Mouse (Mus musculus) stomach, postnatal 0 days (tissue): ENCODE measurements around the gene Ccndbp1. TPM values are rescaled to one million over a fixed set of nuclear protein-coding genes. Genes with fewer than 3 reads are reported as not detected.

Experiments
- ATAC-seq: fragments of 200-750 bp; cut with Nextera tagmentation; 2 replicates; pipeline ENCODE4 v1.8.0; 2017; ENCODE audit not compliant: low FRiP score, low TSS enrichment
- DNase-seq: peaks from one replicate; pipeline ENCODE4 v3.0.0-alpha.2; 2016; ENCODE audit warnings: low spot score
- H3K27ac ChIP-seq: fragments of 300-500 bp; sonication (generic); replicated peaks from 2 replicates; pipeline ENCODE4 v1.5.1; 2014; ENCODE audit warnings: mild to moderate bottlenecking, control low read depth
- H3K27me3 ChIP-seq: fragments of 300-500 bp; sonication (generic); 2 replicates; pipeline ENCODE4 v1.6.1; 2014; ENCODE audit warnings: low read length; ENCODE audit not compliant: control insufficient read depth, insufficient read depth
- H3K36me3 ChIP-seq: fragments of 300-500 bp; sonication (generic); 2 replicates; pipeline ENCODE4 v1.6.1; 2014; ENCODE audit warnings: low read length, mixed read lengths; ENCODE audit not compliant: control insufficient read depth, insufficient read depth
- H3K4me1 ChIP-seq: fragments of 300-500 bp; sonication (generic); replicated peaks from 2 replicates; pipeline ENCODE4 v1.6.1; 2014; ENCODE audit warnings: antibody characterized with exemption; ENCODE audit not compliant: control insufficient read depth, insufficient read depth
- H3K4me2 ChIP-seq: fragments of 300-500 bp; sonication (generic); replicated peaks from 2 replicates; pipeline ENCODE4 v1.6.1; 2014; ENCODE audit warnings: low read depth, mild to moderate bottlenecking, control low read depth, moderate library complexity
- H3K4me3 ChIP-seq: fragments of 300-500 bp; sonication (generic); 2 replicates; pipeline ENCODE4 v1.5.1; 2014; ENCODE audit warnings: low read depth, low read length, control low read depth
- H3K9ac ChIP-seq: fragments of 300-500 bp; sonication (generic); 2 replicates; pipeline ENCODE4 v1.6.1; 2014; ENCODE audit warnings: mild to moderate bottlenecking, low read length, control low read depth, mixed read lengths
- H3K9me3 ChIP-seq: fragments of 300-500 bp; sonication (generic); 2 replicates; pipeline ENCODE4 v1.6.1; 2016; ENCODE audit warnings: low read length; ENCODE audit not compliant: control insufficient read depth
- CTCF ChIP-seq: IDR thresholded peaks from 2 replicates; pipeline ENCODE4 v1.5.1; 2016; ENCODE audit warnings: antibody characterized with exemption, low read depth, mild to moderate bottlenecking, moderate library complexity
- EP300 ChIP-seq: optimal IDR thresholded peaks from 2 replicates; pipeline ENCODE3; 2016; ENCODE audit warnings: antibody characterized with exemption
- WGBS: fragments of 180-500 bp; shearing (Covaris S2); extraction: QIAGEN DNeasy Blood & Tissue Kit; methylation state at CpG from one replicate; pipeline ENCODE4 v1.1.7; 2014; 5-methylcytosine and 5-hydroxymethylcytosine counted together
- polyA plus RNA-seq: library from polyadenylated mRNA; unstranded; fragments of >200 nt; fragmentation: Nextera tagmentation; extraction: Ambion mirVana; gene quantifications from 2 replicates; pipeline ENCODE4 v1.2.1, GENCODE M21; 2015

Ccndbp1 gene
- polyA plus RNA-seq, 1 experiment from 2014 or later: 31.1 TPM

GRCm38 (mm10) chr2:120976990-120977925, 30.9 kb upstream of the Ccndbp1 start, which contains the start of gene Tmem62:
Gene Tmem62, plus strand, starts transcription at chr2:120977017.
- TF ChIP-seq EP300 (no peak), CTCF (peak; percentile 64)
- WGBS: 2% methylated on average over 69 of the region's 71 CpGs
- H3K4me1 ChIP-seq: no peaks in the 10 kb centered on the region
- H3K4me3 ChIP-seq: peak within 1 kb of the TSS; percentile 71
- ATAC-seq (peak; percentile 83), DNase-seq (peak; percentile 80)
- no peaks in the 10 kb centered on the region for H3K9me3 ChIP-seq
- peak within 1 kb of the TSS; percentile 89 for H3K9ac ChIP-seq
- H3K36me3 ChIP-seq: no peaks in the 10 kb centered on the region
- H3K27ac ChIP-seq: peak within 1 kb of the TSS; percentile 93
- H3K27me3 ChIP-seq: no peaks in the 10 kb centered on the region
- H3K4me2 ChIP-seq: peak within 1 kb of the TSS; percentile 94

- Histone ChIP-seq H3K9ac (no peak overlapping the region), H3K4me1 (no peaks in the 10 kb centered on the region)
- WGBS: 86% methylated on average over 8 of the region's 8 CpGs
Measured at GRCm38 (mm10) chr2:120977926-120978692, 30.1 kb upstream of the Ccndbp1 start.

GRCm38 (mm10) chr2:120978693-120979037, 29.5 kb upstream of the Ccndbp1 start:
- WGBS: 32% methylated on average over 2 of the region's 2 CpGs
- TF ChIP-seq CTCF: peak; percentile 50
- TF ChIP-seq EP300: no peak

More at GRCm38 (mm10) chr2:120977926-120978692, 30.1 kb upstream of the Ccndbp1 start:
- TF ChIP-seq CTCF: no peak
- no peak for TF ChIP-seq EP300
- H3K4me3 ChIP-seq: peak overlapping the region; percentile 71
- H3K36me3 ChIP-seq: no peaks in the 10 kb centered on the region
- peak overlapping the region; percentile 94 for H3K4me2 ChIP-seq
- peak overlapping the region; percentile 93; the same call in 1 of the 2 replicates for H3K27ac ChIP-seq
- DNase-seq: no peak
- no peaks in the 10 kb centered on the region for H3K27me3 ChIP-seq
- ATAC-seq: no peak
- no peaks in the 10 kb centered on the region for H3K9me3 ChIP-seq

DNA sequence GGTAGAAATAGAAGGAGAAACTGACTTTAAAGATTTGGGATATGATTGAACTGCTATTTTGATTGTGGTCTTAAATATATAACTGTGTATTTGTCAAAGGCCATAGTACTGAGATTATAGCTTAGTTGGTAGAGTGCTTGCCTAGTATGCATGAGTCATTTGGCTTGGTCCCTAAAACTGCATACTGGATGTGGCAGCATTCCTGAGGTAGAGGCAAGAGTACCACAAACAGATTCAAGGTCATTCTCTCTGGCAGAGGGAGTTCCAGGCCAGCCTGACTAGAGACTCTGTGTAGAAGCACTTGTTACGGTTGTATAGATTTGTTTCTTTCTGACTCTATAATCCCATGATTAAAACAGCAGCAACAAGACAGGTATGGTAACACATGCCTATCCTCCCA, 28.4 kb upstream of the Ccndbp1 start:
- Histone ChIP-seq H3K27ac (no peak overlapping the region), H3K4me2 (no peak overlapping the region), H3K9ac (no peak overlapping the region), H3K9me3 (no peaks in the 10 kb centered on the region), H3K4me3 (no peak overlapping the region), H3K4me1 (no peaks in the 10 kb centered on the region), H3K36me3 (no peaks in the 10 kb centered on the region), H3K27me3 (no peaks in the 10 kb centered on the region)
- WGBS: 71% methylated on average over 1 of the region's 1 CpGs
- ATAC-seq: no peak
- DNase-seq: no peak
- TF ChIP-seq EP300 (no peak), CTCF (no peak)

More at GRCm38 (mm10) chr2:120978693-120979037, 29.5 kb upstream of the Ccndbp1 start:
- H3K9me3 ChIP-seq: no peaks in the 10 kb centered on the region
- no peaks in the 10 kb centered on the region for H3K36me3 ChIP-seq
- ATAC-seq: no peak
- H3K4me1 ChIP-seq: no peaks in the 10 kb centered on the region
- no peaks in the 10 kb centered on the region for H3K27me3 ChIP-seq
- DNase-seq: no peak
- no peak overlapping the region for H3K4me3 ChIP-seq
- no peak overlapping the region for H3K4me2 ChIP-seq
- no peak overlapping the region for H3K27ac ChIP-seq
- H3K9ac ChIP-seq: no peak overlapping the region

DNA sequence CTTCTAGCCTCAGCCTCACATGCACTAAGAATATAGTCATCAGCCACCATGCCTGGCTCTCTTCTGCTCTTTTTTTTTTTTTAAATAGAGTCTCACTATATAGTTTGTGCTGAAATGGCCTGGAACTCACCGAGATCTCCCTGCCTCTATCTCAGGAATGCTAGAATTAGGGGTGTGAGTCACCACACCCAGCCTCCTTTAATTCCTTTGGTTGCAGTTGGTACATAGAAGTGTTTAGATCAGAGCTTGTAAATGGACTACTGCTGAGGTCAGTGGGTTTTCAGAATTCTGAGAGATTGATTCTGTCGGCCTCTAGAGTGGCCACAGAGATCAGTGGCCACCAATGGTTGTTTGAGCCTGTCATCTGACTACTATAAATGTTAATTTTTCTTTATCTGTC, 27.3 kb upstream of the Ccndbp1 start:
- Histone ChIP-seq H3K9me3 (no peaks in the 10 kb centered on the region), H3K4me2 (no peak overlapping the region), H3K36me3 (no peaks in the 10 kb centered on the region), H3K4me1 (no peaks in the 10 kb centered on the region), H3K9ac (no peak overlapping the region), H3K27me3 (no peaks in the 10 kb centered on the region), H3K27ac (no peak overlapping the region), H3K4me3 (no peak overlapping the region)
- ATAC-seq: no peak
- DNase-seq: no peak
- TF ChIP-seq CTCF (no peak), EP300 (no peak)
- WGBS: 39% methylated on average over 2 of the region's 2 CpGs
